Mouse (Mus musculus): Measurements from ENCODE around the gene Coro7. TPM values are rescaled to one million over a fixed set of nuclear protein-coding genes. Genes with fewer than 3 reads are reported as not detected.

Coro7 gene
- total and polyA plus RNA-seq, 2 experiments: 6.1 to 22.7 TPM

DNA sequence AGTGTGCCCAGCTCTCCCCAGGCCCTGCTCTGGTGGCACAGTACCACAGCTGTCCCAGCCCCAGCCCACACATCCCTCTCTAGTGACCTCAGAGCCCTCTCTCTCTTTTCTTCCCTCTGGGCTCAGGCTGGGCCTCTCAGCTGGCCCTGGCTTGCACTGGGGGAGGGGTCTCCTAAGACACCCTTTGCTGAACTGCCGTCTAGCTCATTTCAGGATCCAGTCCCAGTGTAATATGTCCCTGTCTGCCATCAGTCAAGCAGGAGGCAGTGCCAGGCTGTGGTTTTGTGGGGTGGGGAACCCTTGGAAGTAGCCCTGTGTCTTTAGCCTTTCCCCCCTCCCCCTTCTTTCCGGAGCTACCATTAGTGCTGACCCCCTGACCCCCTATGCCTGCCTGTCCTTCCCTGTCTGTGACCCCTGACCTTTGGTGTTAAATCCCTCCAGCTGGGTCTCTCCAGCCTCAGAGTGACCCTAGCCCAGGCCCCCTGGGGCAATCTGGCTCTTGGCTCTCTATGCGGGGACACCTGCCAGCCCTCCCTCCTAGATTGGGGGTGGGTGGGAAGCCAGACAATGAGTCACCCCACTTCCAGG is 83.3 kb downstream of the Coro7 start:
- no peak overlapping the region for H3K9ac ChIP-seq (ENCODE audit: low read depth, low read length)
- peaks cover 5% of the 10 kb centered on the region for H3K4me1 ChIP-seq (ENCODE audit: control insufficient read depth, insufficient read depth, low read length)
- no peak for DNase-seq (ENCODE audit: extremely low read depth, low read depth, low spot score)
- H3K4me3 ChIP-seq (ENCODE audit: insufficient read depth, low read depth, low read length): peak overlapping the region; percentile 37; the same call in 1 of the 2 replicates
- H3K27me3 ChIP-seq (ENCODE audit: control insufficient read depth, insufficient read depth, low read length): 0 out of 2 replicates have a peak, but pooled peaks cover 5% of the 10 kb centered on the region
- 61% methylated on average over 3 of the region's 3 CpGs for WGBS
- H3K27ac ChIP-seq (replicated peaks; ENCODE audit: insufficient read depth, low read depth, low read length): no peak overlapping the region
- TF ChIP-seq CTCF (IDR thresholded peaks at IDR 0.05; ENCODE audit: low read depth, low read length) (no peak), POLR2A (IDR thresholded peaks at IDR 0.05; ENCODE audit: extremely low read depth, insufficient read depth, low read length) (no peak)
- no peaks in the 10 kb centered on the region for H3K36me3 ChIP-seq (ENCODE audit: control insufficient read depth, insufficient read depth, low read length)
- no peaks in the 10 kb centered on the region for H3K79me2 ChIP-seq (ENCODE audit: control insufficient read depth, insufficient read depth, low read length)

DNA sequence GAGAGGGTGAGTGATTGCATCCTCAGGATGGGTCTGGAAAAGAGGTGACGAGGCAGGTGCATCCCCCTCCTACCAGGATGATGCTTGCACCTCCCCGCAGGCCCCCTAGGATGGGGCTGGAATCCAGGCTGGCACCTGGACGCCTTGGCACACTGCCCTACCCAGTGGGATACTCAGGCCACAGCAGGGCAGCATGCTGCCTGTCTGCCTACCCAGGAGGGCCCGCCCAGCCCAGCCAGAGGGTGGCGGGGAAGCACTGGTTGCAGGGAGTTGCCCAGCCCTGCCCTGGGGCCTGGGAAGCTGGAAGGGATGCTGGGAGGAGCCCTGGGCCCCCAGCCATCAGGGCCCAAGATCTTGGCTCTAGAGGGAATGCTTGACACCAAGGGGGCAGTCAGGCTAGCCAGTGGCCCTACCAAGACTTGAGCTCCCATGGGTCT is 84.0 kb downstream of the Coro7 start:
- Histone ChIP-seq H3K9ac (ENCODE audit: low read depth, low read length) (no peak overlapping the region), H3K4me3 (ENCODE audit: insufficient read depth, low read depth, low read length) (peak overlapping the region; percentile 37; the same call in 1 of the 2 replicates), H3K27ac (replicated peaks; ENCODE audit: insufficient read depth, low read depth, low read length) (no peak overlapping the region), H3K79me2 (ENCODE audit: control insufficient read depth, insufficient read depth, low read length) (no peaks in the 10 kb centered on the region), H3K4me1 (ENCODE audit: control insufficient read depth, insufficient read depth, low read length) (peaks cover 5% of the 10 kb centered on the region), H3K36me3 (ENCODE audit: control insufficient read depth, insufficient read depth, low read length) (no peaks in the 10 kb centered on the region), H3K27me3 (ENCODE audit: control insufficient read depth, insufficient read depth, low read length) (0 out of 2 replicates have a peak, but pooled peaks cover 5% of the 10 kb centered on the region)
- no peak for DNase-seq (ENCODE audit: extremely low read depth, low read depth, low spot score)
- TF ChIP-seq CTCF (IDR thresholded peaks at IDR 0.05; ENCODE audit: low read depth, low read length): no peak
- TF ChIP-seq POLR2A (IDR thresholded peaks at IDR 0.05; ENCODE audit: extremely low read depth, insufficient read depth, low read length): no peak
- WGBS: 82% methylated on average over 5 of the region's 5 CpGs

- Histone ChIP-seq H3K36me3 (ENCODE audit: control insufficient read depth, insufficient read depth, low read length) (no peaks in the 10 kb centered on the region), H3K27ac (replicated peaks; ENCODE audit: insufficient read depth, low read depth, low read length) (no peak overlapping the region), H3K4me1 (ENCODE audit: control insufficient read depth, insufficient read depth, low read length) (peaks cover 5% of the 10 kb centered on the region), H3K27me3 (ENCODE audit: control insufficient read depth, insufficient read depth, low read length) (0 out of 2 replicates have a peak, but pooled peaks cover 5% of the 10 kb centered on the region), H3K9ac (ENCODE audit: low read depth, low read length) (peak overlapping the region; percentile 63), H3K4me3 (ENCODE audit: insufficient read depth, low read depth, low read length) (peak overlapping the region; percentile 61; the same call in 1 of the 2 replicates), H3K79me2 (ENCODE audit: control insufficient read depth, insufficient read depth, low read length) (no peaks in the 10 kb centered on the region)
- no peak for DNase-seq (ENCODE audit: extremely low read depth, low read depth, low spot score)
- TF ChIP-seq POLR2A (IDR thresholded peaks at IDR 0.05; ENCODE audit: extremely low read depth, insufficient read depth, low read length) (no peak), CTCF (IDR thresholded peaks at IDR 0.05; ENCODE audit: low read depth, low read length) (no peak)
- 6% methylated on average over 52 of the region's 52 CpGs for WGBS
Measured at GRCm38 (mm10) chr16:4594814-4595526, 84.6 kb downstream of the Coro7 start.

- Histone ChIP-seq H3K4me1 (ENCODE audit: control insufficient read depth, insufficient read depth, low read length) (peaks cover 5% of the 10 kb centered on the region), H3K4me3 (ENCODE audit: insufficient read depth, low read depth, low read length) (peak within 1 kb of the TSS; percentile 61), H3K27ac (replicated peaks; ENCODE audit: insufficient read depth, low read depth, low read length) (peak within 1 kb of the TSS; percentile 38), H3K27me3 (ENCODE audit: control insufficient read depth, insufficient read depth, low read length) (0 out of 2 replicates have a peak, but pooled peaks cover 5% of the 10 kb centered on the region), H3K79me2 (ENCODE audit: control insufficient read depth, insufficient read depth, low read length) (no peaks in the 10 kb centered on the region), H3K9ac (ENCODE audit: low read depth, low read length) (peak within 1 kb of the TSS; percentile 63), H3K36me3 (ENCODE audit: control insufficient read depth, insufficient read depth, low read length) (no peaks in the 10 kb centered on the region)
- TF ChIP-seq CTCF (IDR thresholded peaks at IDR 0.05; ENCODE audit: low read depth, low read length): no peak
- TF ChIP-seq POLR2A (IDR thresholded peaks at IDR 0.05; ENCODE audit: extremely low read depth, insufficient read depth, low read length): no peak
- DNase-seq (ENCODE audit: extremely low read depth, low read depth, low spot score): no peak
- 2% methylated on average over 47 of the region's 74 CpGs for WGBS
Measured at GRCm38 (mm10) chr16:4593971-4594813, 85.4 kb downstream of the Coro7 start, which contains the start of gene Glis2. Gene Glis2, plus strand, starts transcription at chr16:4594713.

DNA sequence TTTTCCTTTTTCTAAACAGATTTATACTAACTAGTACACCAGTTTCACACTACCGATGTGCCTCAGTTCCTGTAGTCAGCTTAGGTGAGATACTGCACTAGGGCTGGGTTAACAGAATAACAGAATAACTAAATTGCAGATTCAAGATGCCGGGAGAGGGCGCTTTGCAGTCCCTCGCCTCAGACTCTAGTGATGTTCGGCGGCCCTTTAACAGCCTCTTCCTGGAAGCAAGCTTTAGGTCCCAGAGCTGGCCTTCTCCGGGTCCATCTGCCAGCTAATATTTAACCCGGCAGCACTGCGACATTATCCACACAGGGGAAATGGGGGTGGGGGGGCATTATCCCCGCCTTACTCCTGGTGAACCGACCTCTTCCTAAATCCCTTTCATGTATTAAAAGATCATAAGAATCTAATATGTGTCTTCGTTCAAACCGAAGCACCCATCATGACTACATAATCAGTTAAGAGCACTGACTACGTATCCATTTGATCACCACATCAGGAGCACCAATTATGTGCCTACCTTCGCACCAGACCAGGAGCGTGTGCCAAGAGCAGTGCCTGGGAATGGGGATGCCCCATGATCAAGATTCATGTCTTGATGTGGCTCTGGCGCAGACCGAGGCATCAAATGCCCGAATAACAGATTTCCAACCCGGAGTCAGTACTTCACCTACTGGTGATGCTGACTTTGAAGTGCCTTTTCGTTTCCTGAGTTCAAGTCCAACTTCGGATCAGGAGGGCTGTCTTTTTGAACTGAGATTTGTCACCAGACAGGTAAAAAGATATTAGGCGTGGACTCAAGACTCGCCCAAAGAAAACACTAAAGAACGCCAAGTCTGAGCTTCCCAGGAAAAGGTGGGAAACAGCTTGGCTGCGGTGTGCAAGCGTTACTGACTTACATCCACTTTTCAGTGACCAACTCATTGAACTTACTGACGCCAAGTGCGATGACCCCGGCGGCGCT is 86.4 kb downstream of the Coro7 start:
- peak overlapping the region; percentile 38 for H3K27ac ChIP-seq (replicated peaks; ENCODE audit: insufficient read depth, low read depth, low read length)
- DNase-seq (ENCODE audit: extremely low read depth, low read depth, low spot score): peak; percentile 24

More for the DNA sequence above, 86.4 kb downstream of the Coro7 start:
- Histone ChIP-seq H3K4me1 (ENCODE audit: control insufficient read depth, insufficient read depth, low read length) (peaks cover 5% of the 10 kb centered on the region), H3K27me3 (ENCODE audit: control insufficient read depth, insufficient read depth, low read length) (0 out of 2 replicates have a peak, but pooled peaks cover 5% of the 10 kb centered on the region), H3K4me3 (ENCODE audit: insufficient read depth, low read depth, low read length) (peak overlapping the region; percentile 61; the same call in 1 of the 2 replicates), H3K36me3 (ENCODE audit: control insufficient read depth, insufficient read depth, low read length) (no peaks in the 10 kb centered on the region), H3K9ac (ENCODE audit: low read depth, low read length) (peak overlapping the region; percentile 58), H3K79me2 (ENCODE audit: control insufficient read depth, insufficient read depth, low read length) (no peaks in the 10 kb centered on the region)
- TF ChIP-seq CTCF (IDR thresholded peaks at IDR 0.05; ENCODE audit: low read depth, low read length) (peak; percentile 63), POLR2A (IDR thresholded peaks at IDR 0.05; ENCODE audit: extremely low read depth, insufficient read depth, low read length) (no peak)
- WGBS: 17% methylated on average over 32 of the region's 32 CpGs
